Mouse (Mus musculus) MEL (cell line): ENCODE measurements around the gene Fto. TPM values are rescaled to one million over a fixed set of nuclear protein-coding genes. Genes with fewer than 3 reads are reported as not detected.
A peak's percentile ranks its signal among the peaks of the same experiment; 100 is the strongest.

ENCODE experiments used
- DNase-seq: peaks from one replicate; pipeline ENCODE4 v3.0.0; 2011; ENCODE audit warnings: low read depth, low spot score
- H3K27ac ChIP-seq: 2 replicates; pipeline ENCODE4 v1.5.1; 2012; ENCODE audit warnings: low read depth, mild to moderate bottlenecking, control low read depth, low read length, moderate library complexity; ENCODE audit not compliant: control insufficient read depth
- H3K27me3 ChIP-seq, 2 experiments: fragments of 150-350 bp in 1 of 2; sonication (generic) in 1 of 2; 2 replicates each; pipeline ENCODE4 v1.6.1; 2012; ENCODE audit warnings: low read length in 2 of 2, mild to moderate bottlenecking in 2 of 2, improper control_type of control experiment in 1 of 2, moderate library complexity in 1 of 2; ENCODE audit not compliant: insufficient read depth in 2 of 2, control insufficient read depth in 1 of 2
- H3K36me3 ChIP-seq, 2 experiments: 2 replicates each; pipeline ENCODE4 v1.6.1; 2012 to 2014; ENCODE audit warnings: low read length in 2 of 2, improper control_type of control experiment in 1 of 2, inconsistent platforms in 1 of 2, mild to moderate bottlenecking in 1 of 2; ENCODE audit not compliant: insufficient read depth in 2 of 2, control insufficient read depth in 1 of 2
- H3K4me1 ChIP-seq, 2 experiments: fragments of 150-350 bp in 1 of 2; sonication (generic) in 1 of 2; 2 replicates each; pipeline ENCODE4 v1.6.1; 2012; ENCODE audit warnings: low read length in 2 of 2, improper control_type of control experiment in 1 of 2, mild to moderate bottlenecking in 1 of 2; ENCODE audit not compliant: insufficient read depth in 2 of 2, control insufficient read depth in 1 of 2
- H3K4me3 ChIP-seq, 2 experiments: fragments of 150-350 bp in 1 of 2; sonication (generic) in 1 of 2; 2 replicates each; pipeline ENCODE4 v1.5.1; 2012; ENCODE audit warnings: low read depth in 2 of 2, low read length in 2 of 2, mild to moderate bottlenecking in 2 of 2, moderate library complexity in 2 of 2, control low read depth in 1 of 2, improper control_type of control experiment in 1 of 2; ENCODE audit not compliant: control insufficient read depth in 1 of 2, insufficient read depth in 1 of 2
- H3K79me2 ChIP-seq: 2 replicates; pipeline ENCODE4 v1.6.1; 2012; ENCODE audit warnings: mild to moderate bottlenecking, low read length, moderate library complexity; ENCODE audit not compliant: control insufficient read depth, poor library complexity, insufficient read depth
- H3K9ac ChIP-seq: 2 replicates; pipeline ENCODE4 v1.6.1; 2012; ENCODE audit warnings: low read depth, mild to moderate bottlenecking, control low read depth, low read length, moderate library complexity; ENCODE audit not compliant: control insufficient read depth, poor library complexity, severe bottlenecking
- H3K9me3 ChIP-seq: fragments of 150-350 bp; sonication (generic); replicated peaks from 2 replicates; pipeline ENCODE4 v1.6.1; 2012; ENCODE audit warnings: mild to moderate bottlenecking, low read length, improper control_type of control experiment, moderate library complexity; ENCODE audit not compliant: insufficient read depth
- BHLHE40 ChIP-seq: IDR thresholded peaks from 2 replicates; pipeline ENCODE4 v1.6.1; 2012; ENCODE audit warnings: low read depth, mild to moderate bottlenecking, inconsistent platforms, low read length, improper control_type of control experiment, borderline replicate concordance
- ELF1 ChIP-seq: IDR thresholded peaks from 2 replicates; pipeline ENCODE4 v1.6.1; 2014; ENCODE audit warnings: low read depth, mild to moderate bottlenecking, inconsistent platforms, low read length, improper control_type of control experiment, moderate library complexity
- EP300 ChIP-seq, 2 experiments: IDR thresholded peaks; 2 replicates each; pipeline ENCODE4 v1.6.1; 2011; ENCODE audit warnings: improper control_type of control experiment in 2 of 2, low read length in 2 of 2, low read depth in 1 of 2, mild to moderate bottlenecking in 1 of 2
- ETS1 ChIP-seq: IDR thresholded peaks from 2 replicates; pipeline ENCODE4 v1.6.1; 2012; ENCODE audit warnings: low read depth, mild to moderate bottlenecking, inconsistent platforms, low read length, improper control_type of control experiment, moderate library complexity
- GABPA ChIP-seq: IDR thresholded peaks from 2 replicates; pipeline ENCODE4 v1.6.1; 2012; ENCODE audit warnings: low read depth, mild to moderate bottlenecking, inconsistent platforms, low read length, improper control_type of control experiment, moderate library complexity
- GATA1 ChIP-seq: IDR thresholded peaks from 2 replicates; pipeline ENCODE4 v1.6.1; 2011; ENCODE audit warnings: low read depth, low read length, improper control_type of control experiment
- JUND ChIP-seq: IDR thresholded peaks from 2 replicates; pipeline ENCODE4 v1.6.1; 2011; ENCODE audit warnings: low read depth, mild to moderate bottlenecking, improper control_type of control experiment, low read length
- MAX ChIP-seq: IDR thresholded peaks from 2 replicates; pipeline ENCODE4 v1.6.1; 2011; ENCODE audit warnings: low read length, improper control_type of control experiment
- MEF2A ChIP-seq: IDR thresholded peaks from 2 replicates; pipeline ENCODE4 v1.6.1; 2014; ENCODE audit warnings: low read depth, mild to moderate bottlenecking, inconsistent platforms, low read length, improper control_type of control experiment; ENCODE audit not compliant: poor library complexity, insufficient replicate concordance, severe bottlenecking; ENCODE audit errors: extremely low read depth
- MXI1 ChIP-seq: IDR thresholded peaks from 2 replicates; pipeline ENCODE4 v1.6.1; 2011; ENCODE audit warnings: mild to moderate bottlenecking, low read depth, low read length, improper control_type of control experiment
- MYB ChIP-seq: IDR thresholded peaks from 2 replicates; pipeline ENCODE4 v1.6.1; 2011; ENCODE audit warnings: mild to moderate bottlenecking, low read depth, low read length, improper control_type of control experiment
- MYC ChIP-seq: IDR thresholded peaks from 2 replicates; pipeline ENCODE4 v1.6.1; 2011; ENCODE audit warnings: low read depth, mild to moderate bottlenecking, low read length, improper control_type of control experiment, moderate library complexity
- NELFE ChIP-seq: IDR thresholded peaks from 2 replicates; pipeline ENCODE4 v1.6.1; 2011; ENCODE audit warnings: low read depth, low read length, improper control_type of control experiment
- NRF1 ChIP-seq: IDR thresholded peaks from 2 replicates; pipeline ENCODE4 v1.6.1; 2014; ENCODE audit warnings: low read depth, mild to moderate bottlenecking, inconsistent platforms, low read length, improper control_type of control experiment, moderate library complexity; ENCODE audit not compliant: poor library complexity, insufficient read depth, severe bottlenecking
- POLR2A ChIP-seq, 2 experiments: IDR thresholded peaks; 2 replicates each; pipeline ENCODE4 v1.6.1; 2011 to 2012; ENCODE audit warnings: low read length in 2 of 2, mild to moderate bottlenecking in 2 of 2, control low read depth in 1 of 2, improper control_type of control experiment in 1 of 2, low read depth in 1 of 2, moderate library complexity in 1 of 2; ENCODE audit not compliant: control insufficient read depth in 1 of 2, insufficient read depth in 1 of 2, poor library complexity in 1 of 2
- POLR2AphosphoS2 ChIP-seq: IDR thresholded peaks from 2 replicates; pipeline ENCODE4 v1.6.1; 2011; ENCODE audit warnings: low read length, improper control_type of control experiment
- POLR2AphosphoS5 ChIP-seq: IDR thresholded peaks from 2 replicates; pipeline ENCODE4 v1.6.1; 2012; ENCODE audit warnings: low read depth, borderline replicate concordance, mild to moderate bottlenecking, inconsistent platforms, low read length, moderate library complexity, mixed read lengths
- SIN3A ChIP-seq: IDR thresholded peaks from 2 replicates; pipeline ENCODE4 v1.6.1; 2012; ENCODE audit warnings: low read length, improper control_type of control experiment, inconsistent platforms
- TAL1 ChIP-seq: IDR thresholded peaks from 2 replicates; pipeline ENCODE4 v1.6.1; 2012; ENCODE audit warnings: mild to moderate bottlenecking, inconsistent platforms, low read length, moderate library complexity, mixed read lengths
- TCF12 ChIP-seq: IDR thresholded peaks from 2 replicates; pipeline ENCODE4 v1.6.1; 2014; ENCODE audit warnings: low read depth, mild to moderate bottlenecking, inconsistent platforms, low read length, improper control_type of control experiment, moderate library complexity
- UBTF ChIP-seq: IDR thresholded peaks from 2 replicates; pipeline ENCODE4 v1.6.1; 2012; ENCODE audit warnings: low read depth, mild to moderate bottlenecking, inconsistent platforms, low read length, improper control_type of control experiment, moderate library complexity, borderline replicate concordance; ENCODE audit not compliant: insufficient read depth
- ZC3H11A ChIP-seq: IDR thresholded peaks from 2 replicates; pipeline ENCODE4 v1.6.1; 2012; ENCODE audit warnings: low read depth, mild to moderate bottlenecking, inconsistent platforms, low read length, improper control_type of control experiment
- polyA plus RNA-seq, 2 experiments: library from polyadenylated mRNA; stranded (reverse) in 1 of 2; unstranded in 1 of 2; fragments of >175 nt in 1 of 2; fragments of >200 nt in 1 of 2; gene quantifications; 2 replicates each; pipeline versions ENCODE4 v1.2.1 to v1.2.4; 2012; ENCODE audit warnings: low replicate concordance in 2 of 2, low read depth in 1 of 2; ENCODE audit not compliant: insufficient read length in 2 of 2, insufficient read depth in 1 of 2, missing spikeins in 1 of 2
- total RNA-seq: library from RNA; depleted of rRNA; stranded (reverse); fragments of 300-350 nt; gene quantifications from 2 replicates; pipeline ENCODE4 v1.2.3, GENCODE M21; 2012

Gene Fto
- total and polyA plus RNA-seq, 3 experiments: 13.5 to 41.1 TPM; not detected in 1

- Histone ChIP-seq H3K9ac (no peak overlapping the region), H3K4me1 (peaks cover 33 to 36% of the 10 kb centered on the region in 2 experiments), H3K79me2 (no peaks in the 10 kb centered on the region), H3K27me3 (no peaks in the 10 kb centered on the region), H3K4me3 (no peak overlapping the region), H3K9me3 (no peaks in the 10 kb centered on the region), H3K27ac (peak overlapping the region; percentile 89), H3K36me3 (peaks cover 2 to 31% of the 10 kb centered on the region in 2 experiments; a peak in 3 of 4 replicates)
- DNase-seq: no peak
- TF ChIP-seq TAL1 (no peak), MAX (no peak), UBTF (no peak), POLR2A (IDR thresholded peaks at IDR 0.05; ENCODE audit: control insufficient read depth in 1 of 2, insufficient read depth in 1 of 2, low read depth in 1 of 2, low read length in 2 of 2, poor library complexity in 1 of 2) (no peak), MYC (no peak), ETS1 (no peak), POLR2AphosphoS2 (no peak), POLR2AphosphoS5 (no peak), NELFE (no peak), MXI1 (no peak)
Measured at GRCm38 (mm10) chr8:91504891-91505290, 191.6 kb downstream of the Fto start.

- peak overlapping the region; percentile 48 for H3K9ac ChIP-seq
- no peaks in the 10 kb centered on the region for H3K79me2 ChIP-seq
- H3K4me3 ChIP-seq: peak overlapping the region; percentile 16 to 26
- H3K36me3 ChIP-seq: peaks cover 0 to 30% of the 10 kb centered on the region in 2 experiments; a peak in 3 of 4 replicates
- peaks cover 32 to 33% of the 10 kb centered on the region in 2 experiments for H3K4me1 ChIP-seq
- H3K9me3 ChIP-seq: no peaks in the 10 kb centered on the region
- peak overlapping the region; percentile 89 for H3K27ac ChIP-seq
- DNase-seq: peak; percentile 78
- no peaks in the 10 kb centered on the region for H3K27me3 ChIP-seq
- TF ChIP-seq MYC (no peak), MXI1 (peak; percentile 46; the same call in 1 of the 2 replicates), NRF1 (0 out of 2 replicates have a peak, but pooled peaks have one; percentile 20), ZC3H11A (peak; percentile 21; the same call in 1 of the 2 replicates)
Measured at GRCm38 (mm10) chr8:91505411-91505954, 192.2 kb downstream of the Fto start.

GRCm38 (mm10) chr8:91505997-91506672 is 192.8 kb downstream of the Fto start:
- Histone ChIP-seq H3K27me3 (no peaks in the 10 kb centered on the region), H3K36me3 (peaks cover 0 to 30% of the 10 kb centered on the region in 2 experiments; a peak in 3 of 4 replicates), H3K9ac (peak overlapping the region; percentile 48), H3K79me2 (no peaks in the 10 kb centered on the region), H3K4me1 (peaks cover 30 to 33% of the 10 kb centered on the region in 2 experiments), H3K4me3 (peak overlapping the region; percentile 16 to 26), H3K9me3 (no peaks in the 10 kb centered on the region), H3K27ac (peak overlapping the region; percentile 89)
- TF ChIP-seq JUND (peak; percentile 77; the same call in 1 of the 2 replicates), MXI1 (no peak), NELFE (no peak), EP300 (IDR thresholded peaks at IDR 0.05; ENCODE audit: low read depth in 1 of 2, low read length in 2 of 2) (peak; percentile 75 to 82), SIN3A (peak; percentile 5; the same call in 1 of the 2 replicates), ELF1 (no peak), MYC (no peak), GABPA (no peak), TCF12 (peak; percentile 71), MEF2A (no peak), MYB (peak; percentile 62), MAX (no peak), GATA1 (peak; percentile 67), BHLHE40 (no peak)
- DNase-seq: no peak
